Comparison of ENCODE assay signal across 10 mouse cellular contexts in the genomic region with DNA sequence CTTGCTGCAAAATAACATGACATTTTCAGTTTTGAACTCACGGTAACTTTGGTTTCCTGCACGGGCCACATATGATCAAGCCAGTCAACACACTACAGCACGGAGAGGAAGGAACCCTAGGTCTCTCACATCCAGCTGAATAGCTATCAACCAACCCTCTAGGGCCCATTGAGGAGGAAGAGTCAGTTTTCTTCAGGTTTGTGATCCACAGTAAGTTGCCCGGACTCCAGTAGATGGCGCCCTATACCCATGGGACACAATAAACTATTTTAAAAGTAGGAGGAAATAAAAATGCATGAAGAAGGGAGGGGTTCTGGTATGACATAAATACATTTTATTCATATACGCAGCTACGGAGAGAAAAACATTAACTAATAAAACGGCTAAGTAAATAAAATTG. TPM values are rescaled to one million over a fixed set of nuclear protein-coding genes. Genes with fewer than 3 reads are reported as not detected.
DNase-seq lines count a peak whose midpoint lies in the region; ATAC-seq and TF ChIP-seq lines count a peak whose summit lies in the region.
"Had no signal": no experiment of that assay in that cellular context is flagged by ENCODE, and none has a peak within 500 bp of the region (broad histone marks: within the 10 kb centered on the region; RNA-seq: fewer than 3 reads in every experiment).

No protein-coding gene starts in this region.

- no peak overlapping the region for H3K4me3 ChIP-seq in gastrocnemius, adult 2 months
- H3K4me3 ChIP-seq in kidney, embryonic 14.5 days (ENCODE audit: low read length) = no peak overlapping the region
- H3K4me3 ChIP-seq in midbrain, postnatal 0 days (ENCODE audit: low read depth, low read length) = no peak overlapping the region

- H3K36me3 ChIP-seq in kidney, embryonic 14.5 days (ENCODE audit: control insufficient read depth, insufficient read depth, low read length) = no peaks in the 10 kb centered on the region
- no peaks in the 10 kb centered on the region for H3K36me3 ChIP-seq in midbrain, postnatal 0 days (ENCODE audit: insufficient read depth, low read length)

- intact Hi-C loops in gastrocnemius, adult 2 months (cut with DNase I) = no loop called here

- no peaks in the 10 kb centered on the region for H3K9me3 ChIP-seq in kidney, embryonic 14.5 days (ENCODE audit: control insufficient read depth, low read length)
- no peaks in the 10 kb centered on the region for H3K9me3 ChIP-seq in midbrain, postnatal 0 days (ENCODE audit: low read length)

- H3K9ac ChIP-seq in kidney, embryonic 14.5 days (ENCODE audit: low read depth, low read length) = no peak overlapping the region
- no peak overlapping the region for H3K9ac ChIP-seq in midbrain, postnatal 0 days (replicated peaks; ENCODE audit: low read length, poor library complexity, severe bottlenecking)

- H3K27ac ChIP-seq in gastrocnemius, adult 2 months = no peak overlapping the region
- H3K27ac ChIP-seq in kidney, embryonic 14.5 days (ENCODE audit: low read depth, low read length) = no peak overlapping the region
- H3K27ac ChIP-seq in midbrain, postnatal 0 days (ENCODE audit: low read depth, low read length) = no peak overlapping the region

- no peaks in the 10 kb centered on the region for H3K4me1 ChIP-seq in kidney, embryonic 14.5 days (ENCODE audit: control insufficient read depth, insufficient read depth, low read length)
- no peaks in the 10 kb centered on the region for H3K4me1 ChIP-seq in midbrain, postnatal 0 days (ENCODE audit: insufficient read depth, low read length)

- H3K4me2 ChIP-seq in kidney, embryonic 14.5 days (replicated peaks; ENCODE audit: low read depth, low read length) = no peak overlapping the region
- no peak overlapping the region for H3K4me2 ChIP-seq in midbrain, postnatal 0 days (ENCODE audit: low read depth, low read length, poor library complexity, severe bottlenecking)

- no peaks in the 10 kb centered on the region for H3K27me3 ChIP-seq in kidney, embryonic 14.5 days (ENCODE audit: control insufficient read depth, insufficient read depth, low read length)
- H3K27me3 ChIP-seq in midbrain, postnatal 0 days (ENCODE audit: insufficient read depth, low read length) = no peaks in the 10 kb centered on the region

- ATAC-seq in kidney, embryonic 14.5 days (ENCODE audit: low FRiP score, low TSS enrichment) = 0 out of 2 replicates have a peak, but pooled peaks have one; percentile 39
- ATAC-seq in midbrain, postnatal 0 days (ENCODE audit: low FRiP score) = no peak

- no peak for DNase-seq in gastrocnemius, adult 2 months
- DNase-seq in gastrocnemius, postnatal 25 days = no peak
- DNase-seq in ovary, postnatal 14 days (ENCODE audit: low spot score) = peak; percentile 25
- DNase-seq in ovary, postnatal 10 days (ENCODE audit: low spot score) = no peak
- DNase-seq in adrenal gland, postnatal 36 days = peak; percentile 37 to 46
- peak; percentile 9 for DNase-seq in midbrain, postnatal 0 days (ENCODE audit: low spot score)
- DNase-seq in MN1 (ENCODE audit: low spot score) = no peak

- 53% methylated on average over 8 of the region's 8 CpGs for WGBS in kidney, embryonic 14.5 days
- 55% methylated on average over 8 of the region's 8 CpGs for WGBS in midbrain, postnatal 0 days

- peak; percentile 68 for TF ChIP-seq CTCF in gastrocnemius, adult 2 months (IDR thresholded peaks at IDR 0.05)
- TF ChIP-seq CTCF in midbrain, postnatal 0 days (IDR thresholded peaks at IDR 0.05) = peak; percentile 63

RNA-seq across cellular contexts. Expression of gene Rhag, which starts 13.6 kb away (rescaled TPM):
- not detected for total RNA-seq in gastrocnemius, adult 2 months (2021)
- not detected for total RNA-seq in gastrocnemius, postnatal 25 days (2021)
- not detected for total RNA-seq in adrenal gland, postnatal 36 days (2021)
- polyA plus RNA-seq in kidney, embryonic 14.5 days (2014; fragmentation: Nextera tagmentation; extraction: Ambion mirVana) = 0.23 and 0.40 TPM in 2 replicates
- not detected in 2 replicates for total RNA-seq in midbrain, postnatal 0 days (2014; rRNA removed)
- not detected in 2 replicates for polyA plus RNA-seq in midbrain, postnatal 0 days (2015; fragmentation: Nextera tagmentation; extraction: Ambion mirVana)
- total RNA-seq: left cerebral cortex, postnatal 10 days had no signal

RNA-seq across cellular contexts. Expression of gene Crisp2, which starts 17.7 kb away (rescaled TPM):
- not detected for total RNA-seq in gastrocnemius, adult 2 months (2021)
- not detected for total RNA-seq in gastrocnemius, postnatal 25 days (2021)
- under 1 TPM in 1 of 2 experiments, not detected in 1; 0.26 TPM for total RNA-seq in adrenal gland, postnatal 36 days (2021)
- polyA plus RNA-seq in kidney, embryonic 14.5 days (2014; fragmentation: Nextera tagmentation; extraction: Ambion mirVana) = not detected in 2 replicates
- not detected in 2 replicates for total RNA-seq in midbrain, postnatal 0 days (2014; rRNA removed)
- not detected in 2 replicates for polyA plus RNA-seq in midbrain, postnatal 0 days (2015; fragmentation: Nextera tagmentation; extraction: Ambion mirVana)
- total RNA-seq: left cerebral cortex, postnatal 10 days had no signal
- polyA plus RNA-seq: stomach, embryonic 14.5 days had no signal

RNA-seq across cellular contexts. Expression of gene 9130008F23Rik, which starts 55.8 kb away (rescaled TPM):
- under 1 TPM; 0.17 to 0.20 TPM for total RNA-seq in gastrocnemius, adult 2 months (2021)
- total RNA-seq in gastrocnemius, postnatal 25 days (2021) = under 1 TPM; 0.20 to 0.48 TPM
- total RNA-seq in adrenal gland, postnatal 36 days (2021) = 1 to 10 TPM in 1 of 2 experiments, under 1 TPM in 1; 0.82 to 2.0 TPM
- polyA plus RNA-seq in kidney, embryonic 14.5 days (2014; fragmentation: Nextera tagmentation; extraction: Ambion mirVana) = 1.4 and 1.8 TPM in 2 replicates
- 0.38 and 2.2 TPM in 2 replicates for total RNA-seq in midbrain, postnatal 0 days (2014; rRNA removed)
- polyA plus RNA-seq in midbrain, postnatal 0 days (2015; fragmentation: Nextera tagmentation; extraction: Ambion mirVana) = 0.86 and 1.3 TPM in 2 replicates

Comparison
In these comparisons a context has a peak if more than half of its experiments do, and no peak if none do; other contexts are left out.
1. DNase-seq: peak in ovary, postnatal 14 days (single experiment), adrenal gland, postnatal 36 days (2 of 2) and midbrain, postnatal 0 days (single experiment); none in gastrocnemius, adult 2 months (single experiment), gastrocnemius, postnatal 25 days (single experiment), ovary, postnatal 10 days (single experiment) and MN1 (single experiment).